Mouse (Mus musculus): ENCODE data around the gene Onecut3. TPM values are rescaled to one million over a fixed set of nuclear protein-coding genes. Genes with fewer than 3 reads are reported as not detected.

Onecut3 gene
- polyA plus RNA-seq, 1 experiment from 2014 or later: 0.25 TPM

- no peaks in the 10 kb centered on the region for H3K4me1 ChIP-seq (ENCODE audit: control insufficient read depth, insufficient read depth, low read length)
- H3K4me2 ChIP-seq (replicated peaks; ENCODE audit: low read depth, low read length): no peak overlapping the region
- no peak for ATAC-seq (ENCODE audit: insufficient number of reproducible peaks, insufficient read depth, low FRiP score, low read depth)
- no peak overlapping the region for H3K4me3 ChIP-seq (ENCODE audit: low read depth, low read length)
- no peak overlapping the region for H3K27ac ChIP-seq (ENCODE audit: low read length)
- no peaks in the 10 kb centered on the region for H3K36me3 ChIP-seq (ENCODE audit: control insufficient read depth, insufficient read depth, low read length)
- no peaks in the 10 kb centered on the region for H3K9me3 ChIP-seq (ENCODE audit: control insufficient read depth, low read depth, low read length)
- peaks cover 48% of the 10 kb centered on the region for H3K27me3 ChIP-seq (ENCODE audit: control insufficient read depth, insufficient read depth, low read length)
- H3K9ac ChIP-seq (replicated peaks; ENCODE audit: low read depth, low read length): no peak overlapping the region
- 76% methylated on average over 7 of the region's 7 CpGs for WGBS
These were observed 7.7 kb upstream of the Onecut3 start for GRCm38 (mm10) chr10:80486862-80487379.

- H3K27ac ChIP-seq (ENCODE audit: low read length): no peak overlapping the region
- H3K9ac ChIP-seq (replicated peaks; ENCODE audit: low read depth, low read length): no peak overlapping the region
- H3K9me3 ChIP-seq (ENCODE audit: control insufficient read depth, low read depth, low read length): no peaks in the 10 kb centered on the region
- H3K4me3 ChIP-seq (ENCODE audit: low read depth, low read length): no peak overlapping the region
- 1% methylated on average over 22 of the region's 22 CpGs for WGBS
- H3K4me2 ChIP-seq (replicated peaks; ENCODE audit: low read depth, low read length): no peak overlapping the region
- no peaks in the 10 kb centered on the region for H3K4me1 ChIP-seq (ENCODE audit: control insufficient read depth, insufficient read depth, low read length)
- peaks cover 72% of the 10 kb centered on the region for H3K27me3 ChIP-seq (ENCODE audit: control insufficient read depth, insufficient read depth, low read length)
- no peaks in the 10 kb centered on the region for H3K36me3 ChIP-seq (ENCODE audit: control insufficient read depth, insufficient read depth, low read length)
- ATAC-seq (ENCODE audit: insufficient number of reproducible peaks, insufficient read depth, low FRiP score, low read depth): no peak
These were observed 4.6 kb upstream of the Onecut3 start for GRCm38 (mm10) chr10:80490051-80490450.

- WGBS: under 1% methylated on average over 35 of the region's 35 CpGs
- Histone ChIP-seq H3K27ac (ENCODE audit: low read length) (no peak overlapping the region), H3K4me3 (ENCODE audit: low read depth, low read length) (peak overlapping the region; percentile 40), H3K4me1 (ENCODE audit: control insufficient read depth, insufficient read depth, low read length) (0 out of 2 replicates have a peak, but pooled peaks cover 3% of the 10 kb centered on the region), H3K27me3 (ENCODE audit: control insufficient read depth, insufficient read depth, low read length) (peaks cover 91% of the 10 kb centered on the region), H3K9ac (replicated peaks; ENCODE audit: low read depth, low read length) (no peak overlapping the region), H3K9me3 (ENCODE audit: control insufficient read depth, low read depth, low read length) (no peaks in the 10 kb centered on the region), H3K4me2 (replicated peaks; ENCODE audit: low read depth, low read length) (peak overlapping the region; percentile 87), H3K36me3 (ENCODE audit: control insufficient read depth, insufficient read depth, low read length) (no peaks in the 10 kb centered on the region)
- ATAC-seq (ENCODE audit: insufficient number of reproducible peaks, insufficient read depth, low FRiP score, low read depth): no peak
These were observed 1.3 kb downstream of the Onecut3 start for GRCm38 (mm10) chr10:80495901-80496300.

DNA sequence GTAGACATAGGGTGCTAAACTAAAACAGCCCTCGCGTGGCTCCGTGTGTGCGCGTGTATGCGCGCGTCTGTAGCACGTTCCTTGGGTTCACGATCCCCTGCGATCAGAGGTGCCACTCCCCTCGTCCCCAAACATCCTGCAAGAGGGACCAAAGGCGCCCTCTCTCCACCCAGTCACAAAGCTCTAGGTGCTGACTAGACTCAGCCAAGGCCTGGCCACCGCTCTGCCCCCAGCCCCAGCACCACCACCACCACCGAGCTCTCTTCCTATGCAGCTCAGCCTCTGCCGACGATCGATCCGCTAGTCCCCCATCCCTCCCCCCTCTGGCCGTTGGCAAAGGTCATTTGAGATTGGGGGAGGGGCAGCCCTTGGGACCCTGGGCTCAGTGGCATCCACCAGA is 1.8 kb downstream of the Onecut3 start:
- peak overlapping the region; percentile 40; the same call in 1 of the 2 replicates for H3K4me3 ChIP-seq (ENCODE audit: low read depth, low read length)
- 0 out of 2 replicates have a peak, but pooled peaks cover 3% of the 10 kb centered on the region for H3K4me1 ChIP-seq (ENCODE audit: control insufficient read depth, insufficient read depth, low read length)
- peaks cover 86% of the 10 kb centered on the region for H3K27me3 ChIP-seq (ENCODE audit: control insufficient read depth, insufficient read depth, low read length)
- H3K36me3 ChIP-seq (ENCODE audit: control insufficient read depth, insufficient read depth, low read length): no peaks in the 10 kb centered on the region
- under 1% methylated on average over 20 of the region's 20 CpGs for WGBS
- no peak overlapping the region for H3K9ac ChIP-seq (replicated peaks; ENCODE audit: low read depth, low read length)
- no peaks in the 10 kb centered on the region for H3K9me3 ChIP-seq (ENCODE audit: control insufficient read depth, low read depth, low read length)
- H3K27ac ChIP-seq (ENCODE audit: low read length): no peak overlapping the region
- no peak for ATAC-seq (ENCODE audit: insufficient number of reproducible peaks, insufficient read depth, low FRiP score, low read depth)
- H3K4me2 ChIP-seq (replicated peaks; ENCODE audit: low read depth, low read length): peak overlapping the region; percentile 87; the same call in 1 of the 2 replicates

DNA sequence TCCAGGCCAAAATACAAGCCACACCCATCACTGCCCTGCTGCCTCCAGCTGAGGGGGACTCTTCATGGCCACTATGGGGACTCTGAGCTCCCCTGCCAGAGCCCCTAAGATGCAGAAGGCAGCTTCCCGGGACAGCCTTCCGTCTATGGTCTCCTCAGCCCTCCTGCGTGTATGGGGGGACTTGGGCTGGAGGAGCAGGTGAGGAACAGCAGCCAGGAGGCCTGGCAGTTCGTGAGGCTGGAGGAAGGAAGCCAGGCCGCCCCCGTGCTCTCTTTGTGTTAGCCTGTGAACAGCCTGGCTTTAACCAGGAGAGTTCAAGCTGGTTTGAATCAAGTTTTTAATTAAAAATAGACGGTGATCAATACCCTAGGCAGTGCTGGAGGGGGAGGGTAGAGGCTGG is 7.7 kb downstream of the Onecut3 start:
- H3K27me3 ChIP-seq (ENCODE audit: control insufficient read depth, insufficient read depth, low read length): peaks cover 61% of the 10 kb centered on the region
- H3K4me1 ChIP-seq (ENCODE audit: control insufficient read depth, insufficient read depth, low read length): no peaks in the 10 kb centered on the region
- H3K4me2 ChIP-seq (replicated peaks; ENCODE audit: low read depth, low read length): no peak overlapping the region
- no peak overlapping the region for H3K9ac ChIP-seq (replicated peaks; ENCODE audit: low read depth, low read length)
- no peaks in the 10 kb centered on the region for H3K36me3 ChIP-seq (ENCODE audit: control insufficient read depth, insufficient read depth, low read length)
- 3% methylated on average over 7 of the region's 7 CpGs for WGBS
- no peak overlapping the region for H3K4me3 ChIP-seq (ENCODE audit: low read depth, low read length)
- H3K9me3 ChIP-seq (ENCODE audit: control insufficient read depth, low read depth, low read length): no peaks in the 10 kb centered on the region
- no peak for ATAC-seq (ENCODE audit: insufficient number of reproducible peaks, insufficient read depth, low FRiP score, low read depth)
- no peak overlapping the region for H3K27ac ChIP-seq (ENCODE audit: low read length)

DNA sequence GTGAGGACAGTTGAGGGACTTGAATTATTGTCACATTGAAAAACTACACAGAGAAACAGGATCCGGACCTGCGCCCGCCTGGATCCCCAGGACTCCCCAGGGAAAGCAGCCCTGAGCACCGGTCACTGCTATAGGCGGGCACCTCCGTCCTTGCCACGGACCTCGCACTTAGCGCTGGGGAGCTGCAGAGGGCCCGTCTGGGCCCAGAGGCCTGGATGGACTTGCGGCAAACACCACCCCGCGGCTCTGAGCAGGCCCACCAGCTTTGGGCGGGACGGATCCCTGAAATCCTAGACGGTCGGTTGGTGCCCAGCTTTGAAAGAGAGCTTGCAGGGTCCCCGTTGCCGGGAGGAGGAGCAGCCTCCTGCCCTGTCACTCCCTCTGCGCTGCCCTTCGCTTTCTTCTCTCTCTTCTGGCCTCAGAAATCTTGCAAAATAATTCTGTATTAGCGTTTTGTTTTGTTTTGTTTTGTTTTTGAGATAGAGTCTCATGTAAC is 8.2 kb downstream of the Onecut3 start:
- H3K36me3 ChIP-seq (ENCODE audit: control insufficient read depth, insufficient read depth, low read length): no peaks in the 10 kb centered on the region
- peaks cover 56% of the 10 kb centered on the region for H3K27me3 ChIP-seq (ENCODE audit: control insufficient read depth, insufficient read depth, low read length)
- H3K9me3 ChIP-seq (ENCODE audit: control insufficient read depth, low read depth, low read length): no peaks in the 10 kb centered on the region
- H3K9ac ChIP-seq (replicated peaks; ENCODE audit: low read depth, low read length): no peak overlapping the region
- no peak for ATAC-seq (ENCODE audit: insufficient number of reproducible peaks, insufficient read depth, low FRiP score, low read depth)
- H3K4me2 ChIP-seq (replicated peaks; ENCODE audit: low read depth, low read length): no peak overlapping the region
- no peak overlapping the region for H3K4me3 ChIP-seq (ENCODE audit: low read depth, low read length)
- no peak overlapping the region for H3K27ac ChIP-seq (ENCODE audit: low read length)
- no peaks in the 10 kb centered on the region for H3K4me1 ChIP-seq (ENCODE audit: control insufficient read depth, insufficient read depth, low read length)
- 5% methylated on average over 22 of the region's 22 CpGs for WGBS

- Histone ChIP-seq H3K9ac (replicated peaks; ENCODE audit: low read depth, low read length) (no peak overlapping the region), H3K4me3 (ENCODE audit: low read depth, low read length) (no peak overlapping the region), H3K27me3 (ENCODE audit: control insufficient read depth, insufficient read depth, low read length) (peaks cover 48% of the 10 kb centered on the region), H3K36me3 (ENCODE audit: control insufficient read depth, insufficient read depth, low read length) (no peaks in the 10 kb centered on the region), H3K4me1 (ENCODE audit: control insufficient read depth, insufficient read depth, low read length) (no peaks in the 10 kb centered on the region), H3K27ac (ENCODE audit: low read length) (0 out of 2 replicates have a peak overlapping the region, but pooled peaks have one; percentile 21), H3K4me2 (replicated peaks; ENCODE audit: low read depth, low read length) (no peak overlapping the region), H3K9me3 (ENCODE audit: control insufficient read depth, low read depth, low read length) (no peaks in the 10 kb centered on the region)
- WGBS: 2% methylated on average over 27 of the region's 27 CpGs
- peak; percentile 35; the same call in 1 of the 2 replicates for ATAC-seq (ENCODE audit: insufficient number of reproducible peaks, insufficient read depth, low FRiP score, low read depth)
These were observed 9.1 kb downstream of the Onecut3 start for GRCm38 (mm10) chr10:80503599-80504220.

- no peak overlapping the region for H3K27ac ChIP-seq (ENCODE audit: low read length)
These were observed 10.1 kb downstream of the Onecut3 start for GRCm38 (mm10) chr10:80504724-80505123.

More at GRCm38 (mm10) chr10:80504724-80505123, 10.1 kb downstream of the Onecut3 start:
- no peak for ATAC-seq (ENCODE audit: insufficient number of reproducible peaks, insufficient read depth, low FRiP score, low read depth)
- Histone ChIP-seq H3K27me3 (ENCODE audit: control insufficient read depth, insufficient read depth, low read length) (peaks cover 39% of the 10 kb centered on the region), H3K9ac (replicated peaks; ENCODE audit: low read depth, low read length) (no peak overlapping the region), H3K36me3 (ENCODE audit: control insufficient read depth, insufficient read depth, low read length) (no peaks in the 10 kb centered on the region), H3K4me1 (ENCODE audit: control insufficient read depth, insufficient read depth, low read length) (no peaks in the 10 kb centered on the region), H3K4me3 (ENCODE audit: low read depth, low read length) (no peak overlapping the region), H3K4me2 (replicated peaks; ENCODE audit: low read depth, low read length) (no peak overlapping the region), H3K9me3 (ENCODE audit: control insufficient read depth, low read depth, low read length) (no peaks in the 10 kb centered on the region)
- WGBS: 6% methylated on average over 9 of the region's 9 CpGs
